Mouse (Mus musculus) liver, embryonic 16.5 days (tissue): ENCODE measurements around the gene Pold2. TPM values are rescaled to one million over a fixed set of nuclear protein-coding genes. Genes with fewer than 3 reads are reported as not detected.

Experiments
- ATAC-seq: fragments of 200-750 bp; cut with Nextera tagmentation; 2 replicates; pipeline ENCODE4 v1.8.0; 2017; ENCODE audit warnings: low read depth, mild to moderate bottlenecking, moderate number of reproducible peaks, moderate library complexity
- H3K27ac ChIP-seq: fragments of 300-500 bp; sonication (generic); 2 replicates; pipeline ENCODE4 v1.5.1; 2014; ENCODE audit warnings: mild to moderate bottlenecking, low read length
- H3K27me3 ChIP-seq: fragments of 300-500 bp; sonication (generic); 2 replicates; pipeline ENCODE4 v1.6.1; 2014; ENCODE audit warnings: low read depth, low read length, mixed read lengths; ENCODE audit not compliant: control insufficient read depth, insufficient read depth
- H3K36me3 ChIP-seq: fragments of 300-500 bp; sonication (generic); 2 replicates; pipeline ENCODE4 v1.6.1; 2014; ENCODE audit warnings: mild to moderate bottlenecking; ENCODE audit not compliant: control insufficient read depth, insufficient read depth
- H3K4me1 ChIP-seq: fragments of 300-500 bp; sonication (generic); 2 replicates; pipeline ENCODE4 v1.6.1; 2014; ENCODE audit warnings: low read depth, low read length, mixed read lengths; ENCODE audit not compliant: control insufficient read depth
- H3K4me2 ChIP-seq: fragments of 300-500 bp; sonication (generic); 2 replicates; pipeline ENCODE4 v1.6.1; 2014; ENCODE audit warnings: low read depth, low read length, mixed read lengths
- H3K4me3 ChIP-seq: fragments of 300-500 bp; sonication (generic); 2 replicates; pipeline ENCODE4 v1.5.1; 2014; ENCODE audit warnings: low read depth, mild to moderate bottlenecking, low read length
- H3K9ac ChIP-seq: fragments of 300-500 bp; sonication (generic); 2 replicates; pipeline ENCODE4 v1.6.1; 2014; ENCODE audit warnings: low read depth, low read length
- H3K9me3 ChIP-seq: fragments of 300-500 bp; sonication (generic); replicated peaks from 2 replicates; pipeline ENCODE4 v1.6.1; 2016; ENCODE audit warnings: low read length; ENCODE audit not compliant: control insufficient read depth
- WGBS: fragments of 180-500 bp; shearing (Covaris S2); extraction: QIAGEN DNeasy Blood & Tissue Kit; methylation state at CpG from one replicate; pipeline ENCODE4 v1.1.7; 2014; ENCODE audit not compliant: insufficient replicate concordance; 5-methylcytosine and 5-hydroxymethylcytosine counted together
- polyA plus RNA-seq: library from polyadenylated mRNA; unstranded; fragments of >200 nt; fragmentation: Nextera tagmentation; extraction: Ambion mirVana; gene quantifications from 2 replicates; pipeline ENCODE4 v1.2.1, GENCODE M21; 2015

Pold2 gene
- polyA plus RNA-seq, 1 experiment from 2014 or later: 51.8 TPM

- ATAC-seq: no peak
- no peaks in the 10 kb centered on the region for H3K27me3 ChIP-seq
- no peaks in the 10 kb centered on the region for H3K4me1 ChIP-seq
- H3K4me3 ChIP-seq: no peak overlapping the region
- no peaks in the 10 kb centered on the region for H3K36me3 ChIP-seq
- WGBS: 63% methylated on average over 6 of the region's 6 CpGs
- H3K9ac ChIP-seq: no peak overlapping the region
- H3K9me3 ChIP-seq: no peaks in the 10 kb centered on the region
- no peak overlapping the region for H3K27ac ChIP-seq
- no peak overlapping the region for H3K4me2 ChIP-seq
Measured at GRCm38 (mm10) chr11:5848741-5849140, 29.4 kb downstream of the Pold2 start.

- H3K4me3 ChIP-seq: no peak overlapping the region
- no peak overlapping the region for H3K4me2 ChIP-seq
- no peaks in the 10 kb centered on the region for H3K4me1 ChIP-seq
- ATAC-seq: peak; percentile 62; the same call in 1 of the 2 replicates
- H3K9ac ChIP-seq: no peak overlapping the region
- no peaks in the 10 kb centered on the region for H3K9me3 ChIP-seq
- no peaks in the 10 kb centered on the region for H3K36me3 ChIP-seq
- no peak overlapping the region for H3K27ac ChIP-seq
- H3K27me3 ChIP-seq: no peaks in the 10 kb centered on the region
- WGBS: 46% methylated on average over 7 of the region's 7 CpGs
Measured at GRCm38 (mm10) chr11:5846639-5847345, 31.3 kb downstream of the Pold2 start.

DNA sequence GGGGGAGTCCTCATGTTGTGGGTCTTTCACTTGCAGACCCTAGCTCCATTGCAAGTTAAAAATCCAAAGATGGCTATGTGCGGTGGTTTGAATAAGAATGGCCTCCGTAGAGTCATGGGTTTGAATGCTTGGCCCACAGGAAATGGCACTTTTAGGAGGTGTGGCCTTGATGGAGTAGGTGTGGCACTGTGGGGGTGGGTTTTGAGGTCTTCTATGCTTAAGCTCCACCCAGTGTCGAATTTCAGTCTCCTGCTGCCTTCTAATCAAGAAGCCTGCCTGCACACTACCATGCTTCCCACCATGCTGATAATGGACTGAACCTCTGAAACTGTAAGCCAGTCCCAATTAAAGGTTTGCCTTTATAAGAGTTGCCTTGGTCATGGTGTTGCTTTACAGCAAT lies 35.0 kb downstream of the Pold2 start:
- no peaks in the 10 kb centered on the region for H3K9me3 ChIP-seq
- ATAC-seq: no peak
- H3K4me3 ChIP-seq: no peak overlapping the region
- no peak overlapping the region for H3K4me2 ChIP-seq
- H3K27ac ChIP-seq: no peak overlapping the region
- no peaks in the 10 kb centered on the region for H3K27me3 ChIP-seq
- no peaks in the 10 kb centered on the region for H3K4me1 ChIP-seq
- H3K9ac ChIP-seq: no peak overlapping the region
- no peaks in the 10 kb centered on the region for H3K36me3 ChIP-seq
- 64% methylated on average over 3 of the region's 3 CpGs for WGBS

DNA sequence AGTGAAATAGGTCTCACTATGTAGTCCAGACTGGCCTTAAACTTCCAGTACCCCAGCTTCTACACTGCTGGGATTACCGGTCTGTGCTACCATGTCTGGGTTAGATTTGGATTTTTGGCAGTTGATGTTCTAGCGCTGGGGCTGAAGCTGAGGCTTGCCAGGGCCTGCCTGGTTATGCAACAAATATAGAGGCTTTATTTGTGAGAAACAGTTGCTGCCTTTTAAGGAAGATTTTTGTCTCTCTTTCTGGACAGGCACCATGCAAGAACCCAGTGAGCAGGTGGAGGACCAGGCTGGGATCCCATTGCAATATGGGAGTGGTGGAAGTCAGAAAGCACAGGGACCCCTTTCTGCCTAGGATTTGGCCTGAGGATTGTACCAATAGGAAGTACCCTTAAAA lies 36.3 kb downstream of the Pold2 start:
- H3K27me3 ChIP-seq: no peaks in the 10 kb centered on the region

DNA sequence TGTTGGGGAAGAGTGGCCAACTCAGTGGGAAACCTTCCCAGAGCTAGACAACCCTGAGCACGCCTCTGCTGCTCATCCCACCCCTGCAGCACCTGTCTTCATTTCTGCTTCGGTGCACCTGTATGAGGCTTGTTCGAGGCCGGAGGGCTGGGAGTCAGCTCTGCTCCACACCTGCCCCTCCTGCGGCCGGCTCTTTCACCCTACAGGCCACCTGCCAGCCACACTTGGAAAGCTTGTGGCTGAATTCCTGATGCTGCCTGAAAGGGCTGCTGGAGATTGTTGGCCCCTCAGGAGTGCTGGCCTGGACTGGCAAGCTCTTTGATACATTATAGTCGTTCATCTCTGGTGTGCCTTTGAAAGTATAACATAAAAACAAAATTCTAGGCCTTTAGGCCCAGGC lies 37.7 kb downstream of the Pold2 start:
- Histone ChIP-seq H3K27ac (no peak overlapping the region), H3K9ac (no peak overlapping the region), H3K4me1 (peaks cover 6% of the 10 kb centered on the region; the same call in 1 of the 2 replicates), H3K36me3 (no peaks in the 10 kb centered on the region), H3K27me3 (no peaks in the 10 kb centered on the region), H3K4me2 (no peak overlapping the region), H3K4me3 (no peak overlapping the region), H3K9me3 (no peaks in the 10 kb centered on the region)
- ATAC-seq: no peak
- whole genome bisulfite sequencing: 76% methylated on average over 7 of the region's 7 CpGs

More for the DNA sequence above, 36.3 kb downstream of the Pold2 start:
- Histone ChIP-seq H3K9ac (no peak overlapping the region), H3K36me3 (no peaks in the 10 kb centered on the region), H3K27ac (no peak overlapping the region), H3K4me1 (peaks cover 6% of the 10 kb centered on the region; the same call in 1 of the 2 replicates), H3K4me3 (no peak overlapping the region), H3K9me3 (no peaks in the 10 kb centered on the region), H3K4me2 (no peak overlapping the region)
- no peak for ATAC-seq
- WGBS: 77% methylated on average over 2 of the region's 2 CpGs

- H3K36me3 ChIP-seq: no peaks in the 10 kb centered on the region; the same call in 1 of the 2 replicates
- H3K4me2 ChIP-seq: peak within 1 kb of the TSS; percentile 96
- H3K4me3 ChIP-seq: peak within 1 kb of the TSS; percentile 68
- peak within 1 kb of the TSS; percentile 77 for H3K27ac ChIP-seq
- ATAC-seq: peak; percentile 95
- under 1% methylated on average over 62 of the region's 63 CpGs for WGBS
- no peaks in the 10 kb centered on the region for H3K27me3 ChIP-seq
- H3K4me1 ChIP-seq: peaks cover 6% of the 10 kb centered on the region; the same call in 1 of the 2 replicates
- H3K9ac ChIP-seq: peak within 1 kb of the TSS; percentile 69
- no peaks in the 10 kb centered on the region for H3K9me3 ChIP-seq
Measured at GRCm38 (mm10) chr11:5837251-5838246, 40.5 kb downstream of the Pold2 start, which contains the start of gene Polm. Gene Polm, minus strand, starts transcription at chr11:5838016.

DNA sequence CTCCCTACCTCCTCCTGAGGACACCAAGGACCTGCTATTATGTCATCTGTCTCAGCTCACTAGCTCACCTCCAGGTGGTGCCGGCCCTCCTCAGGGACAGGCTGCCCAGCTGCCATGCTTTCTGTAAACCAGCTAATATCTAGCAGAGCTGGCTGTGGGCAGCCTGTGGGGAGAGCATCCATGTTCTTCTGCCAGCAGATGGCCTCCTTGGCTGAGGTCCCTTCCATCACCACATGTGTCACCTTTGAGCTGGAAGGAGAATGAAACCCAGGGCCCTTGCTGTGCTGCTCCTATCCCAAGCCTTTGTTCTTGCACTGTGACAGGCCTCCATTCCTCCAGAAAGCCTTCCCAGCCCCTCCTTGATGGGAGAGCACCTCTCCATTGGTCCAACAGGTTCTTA lies 42.0 kb downstream of the Pold2 start:
- Histone ChIP-seq H3K27me3 (no peaks in the 10 kb centered on the region), H3K27ac (no peak overlapping the region), H3K9ac (no peak overlapping the region), H3K9me3 (no peaks in the 10 kb centered on the region), H3K4me1 (peaks cover 6% of the 10 kb centered on the region; the same call in 1 of the 2 replicates), H3K4me3 (no peak overlapping the region), H3K4me2 (no peak overlapping the region), H3K36me3 (no peaks in the 10 kb centered on the region; the same call in 1 of the 2 replicates)
- 54% methylated on average over 1 of the region's 1 CpGs for WGBS
- no peak for ATAC-seq

DNA sequence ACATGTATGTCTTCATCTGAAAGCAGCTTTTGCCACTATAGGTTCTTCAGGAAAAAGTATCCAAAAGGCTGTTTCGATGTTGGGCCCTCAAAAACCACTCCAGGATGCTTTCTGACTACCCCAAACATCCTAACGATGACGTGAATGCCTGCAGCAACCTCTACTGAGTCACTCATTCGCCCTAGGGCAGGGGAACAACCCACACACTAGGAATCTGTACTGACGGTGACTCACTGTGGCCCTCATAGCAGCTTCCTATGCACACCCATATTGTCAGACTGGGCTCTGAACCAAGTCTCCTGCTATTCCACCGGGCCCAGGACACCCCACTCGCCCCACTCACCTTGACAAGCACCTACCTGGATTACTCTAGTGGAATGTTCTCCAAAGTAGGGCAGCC lies 43.0 kb downstream of the Pold2 start:
- no peak overlapping the region for H3K4me3 ChIP-seq
- 75% methylated on average over 7 of the region's 7 CpGs for WGBS
- H3K4me1 ChIP-seq: peaks cover 6% of the 10 kb centered on the region; the same call in 1 of the 2 replicates
- no peak overlapping the region for H3K27ac ChIP-seq
- H3K9ac ChIP-seq: no peak overlapping the region
- H3K27me3 ChIP-seq: no peaks in the 10 kb centered on the region
- ATAC-seq: no peak
- no peaks in the 10 kb centered on the region for H3K9me3 ChIP-seq
- H3K4me2 ChIP-seq: no peak overlapping the region
- no peaks in the 10 kb centered on the region; the same call in none of the 2 replicates for H3K36me3 ChIP-seq
